Mouse (Mus musculus) ES-E14 (cell line): ENCODE results near the gene Bag3.

Source experiments
- CHD2 ChIP-seq: IDR thresholded peaks from 2 replicates; pipeline ENCODE4 v1.6.1; 2014; ENCODE audit warnings: mild to moderate bottlenecking, low read depth, low read length, inconsistent platforms
- HCFC1 ChIP-seq: IDR thresholded peaks from 2 replicates; pipeline ENCODE4 v1.6.1; 2012; ENCODE audit warnings: low read length, inconsistent platforms, borderline replicate concordance; ENCODE audit not compliant: insufficient read depth
- ZC3H11A ChIP-seq: IDR thresholded peaks from 2 replicates; pipeline ENCODE4 v1.6.1; 2012; ENCODE audit warnings: low read depth, mild to moderate bottlenecking, inconsistent platforms, low read length, borderline replicate concordance
- ZNF384 ChIP-seq: IDR thresholded peaks from 2 replicates; pipeline ENCODE4 v1.6.1; 2012; ENCODE audit warnings: low read depth, low read length, inconsistent platforms

DNA sequence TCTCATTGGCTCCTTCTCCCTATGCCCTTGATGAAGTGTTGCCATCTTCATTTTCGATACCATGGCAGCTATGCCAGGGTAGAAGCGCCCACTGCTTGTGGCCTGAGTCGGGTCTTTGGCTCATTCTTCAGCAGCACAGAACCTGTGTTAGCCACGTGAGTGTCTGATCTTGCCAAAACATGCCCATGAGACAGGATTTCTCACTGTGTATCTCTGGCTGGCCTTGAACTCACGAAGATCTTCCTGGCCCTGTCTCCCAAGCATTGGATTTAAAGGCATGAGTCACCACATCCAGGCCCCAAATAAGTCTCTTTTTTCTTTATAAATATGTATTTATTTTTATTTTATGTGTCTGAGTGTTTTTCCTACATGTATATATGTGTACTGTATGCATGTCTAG lies 51.8 kb downstream of the Bag3 start:
- no peak for TF ChIP-seq ZC3H11A
- no peak for TF ChIP-seq CHD2
- no peak for TF ChIP-seq HCFC1
- no peak for TF ChIP-seq ZNF384
